Mouse (Mus musculus): ENCODE measurements around the gene Leng8. TPM values are rescaled to one million over a fixed set of nuclear protein-coding genes. Genes with fewer than 3 reads are reported as not detected.
"Not testable (repeated sequence)": the region's sequence is repeated elsewhere in the genome, so short reads cannot be mapped to it uniquely, and the experiment has no call there.

The Leng8 gene
- total RNA-seq, 1 experiment from 2014 or later = 169 TPM

- DNase-seq = no peak
Measured at GRCm38 (mm10) chr7:4147371-4147770, 10.5 kb downstream of the Leng8 start.

- no peak for DNase-seq
Measured at GRCm38 (mm10) chr7:4147836-4148235, 11.0 kb downstream of the Leng8 start.

GRCm38 (mm10) chr7:4148341-4149208, 11.7 kb downstream of the Leng8 start:
- no peak for DNase-seq

- DNase-seq = peak; percentile 80
Measured at GRCm38 (mm10) chr7:4149209-4150054, 12.6 kb downstream of the Leng8 start.

GRCm38 (mm10) chr7:4150059-4150541, 13.3 kb downstream of the Leng8 start, which contains the start of gene Leng9:
Gene Leng9 (minus strand): TSS chr7:4150374.
- DNase-seq = peak; percentile 32

- DNase-seq = peak; percentile 61
Measured at GRCm38 (mm10) chr7:4150811-4151221, 14.0 kb downstream of the Leng8 start.

GRCm38 (mm10) chr7:4151241-4151640, 14.4 kb downstream of the Leng8 start:
- DNase-seq = no peak

GRCm38 (mm10) chr7:4154356-4154755, 17.5 kb downstream of the Leng8 start:
- DNase-seq = no peak

- DNase-seq = no peak
Measured at GRCm38 (mm10) chr7:4154976-4155375, 18.1 kb downstream of the Leng8 start.

GRCm38 (mm10) chr7:4161596-4161995, 24.8 kb downstream of the Leng8 start:
- not testable (repeated sequence) for DNase-seq

GRCm38 (mm10) chr7:4163571-4164072, 26.8 kb downstream of the Leng8 start:
- no peak for DNase-seq

GRCm38 (mm10) chr7:4164090-4164910, 27.5 kb downstream of the Leng8 start, which contains the start of gene Cdc42ep5:
Gene Cdc42ep5 (minus strand): TSS chr7:4164860.
- peak; percentile 62 for DNase-seq

- no peak for DNase-seq
Measured at GRCm38 (mm10) chr7:4165286-4165685, 28.4 kb downstream of the Leng8 start.

GRCm38 (mm10) chr7:4167098-4167497, 30.3 kb downstream of the Leng8 start:
- no peak for DNase-seq

GRCm38 (mm10) chr7:4170193-4170938, 33.5 kb downstream of the Leng8 start:
- no peak for DNase-seq

- peak; percentile 51 for DNase-seq
Measured at GRCm38 (mm10) chr7:4178438-4178837, 41.6 kb downstream of the Leng8 start.

Measured in adrenal gland, postnatal 25 days (tissue).